Mouse (Mus musculus): ENCODE measurements around the gene Shisa5. TPM values are rescaled to one million over a fixed set of nuclear protein-coding genes. Genes with fewer than 3 reads are reported as not detected.

Gene Shisa5
- polyA plus RNA-seq, 1 experiment from 2014 or later, result 122 TPM

GRCm38 (mm10) chr9:109059136-109059903 lies 21.0 kb downstream of the Shisa5 start, which contains the start of gene Trex1:
Gene Trex1 (minus strand): TSS chr9:109059734.
- H3K9ac ChIP-seq (ENCODE audit: low read depth, low read length), result peak within 1 kb of the TSS; percentile 56
- peaks cover 33% of the 10 kb centered on the region for H3K36me3 ChIP-seq (ENCODE audit: insufficient read depth, low read length)
- H3K4me2 ChIP-seq (ENCODE audit: low read length), result peak within 1 kb of the TSS; percentile 63
- DNase-seq (ENCODE audit: low spot score) (peak; percentile 96), ATAC-seq (replicated peaks; ENCODE audit: low FRiP score, low read depth) (peak; percentile 85)
- peak within 1 kb of the TSS; percentile 37 for H3K4me3 ChIP-seq (replicated peaks; ENCODE audit: low read depth, low read length)
- TF ChIP-seq CTCF (IDR thresholded peaks at IDR 0.05; ENCODE audit: low read depth), result peak; percentile 99
- peaks cover 17% of the 10 kb centered on the region; the same call in 1 of the 2 replicates for H3K4me1 ChIP-seq (replicated peaks; ENCODE audit: insufficient read depth, low read length)
- H3K9me3 ChIP-seq (replicated peaks; ENCODE audit: low read length), result no peaks in the 10 kb centered on the region
- no peaks in the 10 kb centered on the region for H3K27me3 ChIP-seq (ENCODE audit: insufficient read depth, low read length)
- 8% methylated on average over 15 of the region's 15 CpGs for WGBS
- H3K27ac ChIP-seq, result peak within 1 kb of the TSS; percentile 90

DNA sequence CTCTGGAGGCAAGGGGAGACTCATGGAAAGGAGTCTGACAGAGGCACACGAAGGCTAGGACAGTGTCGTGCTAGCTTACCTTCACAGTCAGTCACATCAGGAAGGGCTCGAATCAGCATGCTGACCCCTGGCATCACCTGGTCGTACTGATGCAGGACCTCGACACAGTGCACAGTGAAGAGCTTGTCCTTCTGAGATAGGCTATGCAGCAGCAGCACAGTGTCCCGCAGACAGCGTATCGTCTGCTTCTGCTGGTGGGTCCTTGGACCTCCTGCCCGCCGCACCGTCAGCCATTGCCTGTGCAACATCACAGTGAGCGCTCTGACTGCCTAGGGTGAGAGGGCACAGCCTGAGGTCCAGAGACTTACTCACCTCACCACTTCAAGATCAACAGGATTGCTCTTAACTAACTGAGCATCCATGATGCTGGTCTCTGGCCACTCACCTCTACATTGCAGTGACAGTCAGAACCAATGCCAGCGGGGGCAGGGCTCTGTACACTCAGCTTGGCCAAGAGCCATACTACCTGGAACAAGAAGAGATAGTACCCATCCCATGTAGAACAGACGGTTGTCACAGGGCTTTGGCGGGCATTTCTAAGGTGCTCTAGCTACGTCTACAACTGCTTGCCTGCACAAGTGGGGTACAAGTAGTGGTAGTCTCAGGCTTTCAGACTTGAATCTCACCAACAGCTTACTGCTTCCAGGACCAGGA lies 22.0 kb downstream of the Shisa5 start:
- peaks cover 43% of the 10 kb centered on the region for H3K36me3 ChIP-seq (ENCODE audit: insufficient read depth, low read length)
- no peak overlapping the region for H3K27ac ChIP-seq
- WGBS, result 91% methylated on average over 16 of the region's 16 CpGs
- ATAC-seq (replicated peaks; ENCODE audit: low FRiP score, low read depth) (peak; percentile 6; the same call in 1 of the 2 replicates), DNase-seq (ENCODE audit: low spot score) (no peak)
- H3K4me3 ChIP-seq (replicated peaks; ENCODE audit: low read depth, low read length), result no peak overlapping the region
- no peaks in the 10 kb centered on the region for H3K27me3 ChIP-seq (ENCODE audit: insufficient read depth, low read length)
- H3K9ac ChIP-seq (ENCODE audit: low read depth, low read length), result no peak overlapping the region
- H3K9me3 ChIP-seq (replicated peaks; ENCODE audit: low read length), result no peaks in the 10 kb centered on the region
- peaks cover 11% of the 10 kb centered on the region; the same call in 1 of the 2 replicates for H3K4me1 ChIP-seq (replicated peaks; ENCODE audit: insufficient read depth, low read length)
- TF ChIP-seq CTCF (IDR thresholded peaks at IDR 0.05; ENCODE audit: low read depth), result no peak
- no peak overlapping the region for H3K4me2 ChIP-seq (ENCODE audit: low read length)

GRCm38 (mm10) chr9:109060898-109061295 lies 22.5 kb downstream of the Shisa5 start:
- no peak for TF ChIP-seq CTCF (IDR thresholded peaks at IDR 0.05; ENCODE audit: low read depth)
- 89% methylated on average over 5 of the region's 5 CpGs for WGBS
- no peaks in the 10 kb centered on the region for H3K27me3 ChIP-seq (ENCODE audit: insufficient read depth, low read length)
- H3K27ac ChIP-seq, result no peak overlapping the region
- H3K4me3 ChIP-seq (replicated peaks; ENCODE audit: low read depth, low read length), result no peak overlapping the region
- H3K4me1 ChIP-seq (replicated peaks; ENCODE audit: insufficient read depth, low read length), result peaks cover 10% of the 10 kb centered on the region; the same call in 1 of the 2 replicates
- H3K9ac ChIP-seq (ENCODE audit: low read depth, low read length), result no peak overlapping the region
- ATAC-seq (replicated peaks; ENCODE audit: low FRiP score, low read depth) (no peak), DNase-seq (ENCODE audit: low spot score) (no peak)
- H3K9me3 ChIP-seq (replicated peaks; ENCODE audit: low read length), result no peaks in the 10 kb centered on the region
- H3K36me3 ChIP-seq (ENCODE audit: insufficient read depth, low read length), result peaks cover 48% of the 10 kb centered on the region
- H3K4me2 ChIP-seq (ENCODE audit: low read length), result no peak overlapping the region

DNA sequence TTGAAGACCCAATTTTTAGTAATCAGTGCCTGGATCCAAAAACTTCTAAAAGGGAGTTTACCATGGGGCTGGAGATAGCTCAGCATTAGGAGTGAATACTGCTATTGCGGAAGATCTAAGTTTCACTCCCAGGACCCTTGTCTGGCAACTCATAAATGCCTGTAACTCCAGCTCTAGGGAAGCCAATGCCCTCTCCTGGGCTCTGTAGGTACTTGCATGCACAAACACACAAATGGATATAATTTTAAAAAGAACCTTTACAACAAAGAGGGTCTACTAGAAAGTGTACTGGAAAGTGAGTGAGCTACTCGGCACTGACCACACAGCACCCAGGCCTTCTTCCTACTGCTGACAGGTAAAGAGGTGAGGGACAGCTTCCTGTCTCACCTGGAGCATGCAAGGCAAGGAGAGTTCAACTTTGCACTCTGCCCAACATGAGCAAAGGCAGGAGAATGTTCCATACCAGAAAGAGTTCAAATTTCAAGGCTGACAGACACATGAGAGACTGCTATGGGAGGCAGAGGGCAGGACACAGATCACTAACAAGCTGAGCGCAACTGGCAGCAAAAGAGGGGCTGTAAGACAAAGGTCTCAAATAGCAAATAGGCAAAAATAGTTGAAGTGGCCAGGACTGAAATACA lies 29.9 kb downstream of the Shisa5 start:
- Histone ChIP-seq H3K36me3 (ENCODE audit: insufficient read depth, low read length) (peaks cover 48% of the 10 kb centered on the region), H3K27ac (no peak overlapping the region), H3K4me1 (replicated peaks; ENCODE audit: insufficient read depth, low read length) (peaks cover 7% of the 10 kb centered on the region), H3K4me3 (replicated peaks; ENCODE audit: low read depth, low read length) (no peak overlapping the region), H3K27me3 (ENCODE audit: insufficient read depth, low read length) (no peaks in the 10 kb centered on the region), H3K9me3 (replicated peaks; ENCODE audit: low read length) (no peaks in the 10 kb centered on the region), H3K9ac (ENCODE audit: low read depth, low read length) (no peak overlapping the region), H3K4me2 (ENCODE audit: low read length) (no peak overlapping the region)
- ATAC-seq (replicated peaks; ENCODE audit: low FRiP score, low read depth) (no peak), DNase-seq (ENCODE audit: low spot score) (peak; percentile 40)
- TF ChIP-seq CTCF (IDR thresholded peaks at IDR 0.05; ENCODE audit: low read depth), result peak; percentile 47
- 83% methylated on average over 3 of the region's 3 CpGs for WGBS

- DNase-seq (ENCODE audit: low spot score) (peak; percentile 95), ATAC-seq (replicated peaks; ENCODE audit: low FRiP score, low read depth) (peak; percentile 98)
- H3K4me2 ChIP-seq (ENCODE audit: low read length), result peak within 1 kb of the TSS; percentile 84
- no peaks in the 10 kb centered on the region for H3K9me3 ChIP-seq (replicated peaks; ENCODE audit: low read length)
- peak within 1 kb of the TSS; percentile 86 for H3K4me3 ChIP-seq (replicated peaks; ENCODE audit: low read depth, low read length)
- peak within 1 kb of the TSS; percentile 80 for H3K27ac ChIP-seq
- H3K27me3 ChIP-seq (ENCODE audit: insufficient read depth, low read length), result no peaks in the 10 kb centered on the region
- H3K36me3 ChIP-seq (ENCODE audit: insufficient read depth, low read length), result 0 out of 2 replicates have a peak, but pooled peaks cover 6% of the 10 kb centered on the region
- under 1% methylated on average over 57 of the region's 57 CpGs for WGBS
- no peak for TF ChIP-seq CTCF (IDR thresholded peaks at IDR 0.05; ENCODE audit: low read depth)
- H3K9ac ChIP-seq (ENCODE audit: low read depth, low read length), result peak within 1 kb of the TSS; percentile 72
- peaks cover 10% of the 10 kb centered on the region for H3K4me1 ChIP-seq (replicated peaks; ENCODE audit: insufficient read depth, low read length)
Measured at GRCm38 (mm10) chr9:109073661-109074573, 35.6 kb downstream of the Shisa5 start, which contains the start of gene Atrip. Gene Atrip (minus strand): TSS chr9:109074124.
